Mouse (Mus musculus) hindbrain, embryonic 11.5 days (tissue): ENCODE data around the gene Kalrn. TPM values are rescaled to one million over a fixed set of nuclear protein-coding genes. Genes with fewer than 3 reads are reported as not detected.

Source experiments
- ATAC-seq: fragments of 200-750 bp; cut with Nextera tagmentation; 2 replicates; pipeline ENCODE4 v1.8.0; 2017; ENCODE audit warnings: mild to moderate bottlenecking, moderate TSS enrichment, moderate library complexity; ENCODE audit not compliant: low FRiP score
- DNase-seq: peaks from one replicate; pipeline ENCODE4 v3.0.0-alpha.2; 2015; ENCODE audit warnings: low spot score
- H3K27ac ChIP-seq: fragments of 300-500 bp; sonication (generic); 2 replicates; pipeline ENCODE4 v1.5.1; 2014; ENCODE audit warnings: mild to moderate bottlenecking, low read depth, low read length
- H3K27me3 ChIP-seq: fragments of 300-500 bp; sonication (generic); 2 replicates; pipeline ENCODE4 v1.6.1; 2014; ENCODE audit warnings: mild to moderate bottlenecking, low read length, moderate library complexity, mixed read lengths; ENCODE audit not compliant: control insufficient read depth, insufficient read depth
- H3K36me3 ChIP-seq: fragments of 300-500 bp; sonication (generic); 2 replicates; pipeline ENCODE4 v1.6.1; 2014; ENCODE audit warnings: mild to moderate bottlenecking, low read length, moderate library complexity, mixed read lengths; ENCODE audit not compliant: control insufficient read depth, insufficient read depth
- H3K4me1 ChIP-seq: fragments of 300-500 bp; sonication (generic); replicated peaks from 2 replicates; pipeline ENCODE4 v1.6.1; 2014; ENCODE audit warnings: low read length, mixed read lengths; ENCODE audit not compliant: control insufficient read depth, insufficient read depth
- H3K4me2 ChIP-seq: fragments of 300-500 bp; sonication (generic); replicated peaks from 2 replicates; pipeline ENCODE4 v1.6.1; 2014; ENCODE audit warnings: mild to moderate bottlenecking, low read depth, low read length
- H3K4me3 ChIP-seq: fragments of 300-500 bp; sonication (generic); 2 replicates; pipeline ENCODE4 v1.5.1; 2014; ENCODE audit warnings: low read depth, low read length
- H3K9ac ChIP-seq: fragments of 300-500 bp; sonication (generic); 2 replicates; pipeline ENCODE4 v1.6.1; 2014; ENCODE audit warnings: low read depth, low read length
- H3K9me3 ChIP-seq: fragments of 300-500 bp; sonication (generic); 2 replicates; pipeline ENCODE4 v1.6.1; 2016; ENCODE audit warnings: low read length; ENCODE audit not compliant: control insufficient read depth
- WGBS: fragments of 180-500 bp; shearing (Covaris S2); extraction: QIAGEN DNeasy Blood & Tissue Kit; methylation state at CpG from one replicate; pipeline ENCODE4 v1.1.7; 2014; 5-methylcytosine and 5-hydroxymethylcytosine counted together
- polyA plus RNA-seq: library from polyadenylated mRNA; unstranded; fragments of >200 nt; fragmentation: Nextera tagmentation; extraction: Ambion mirVana; gene quantifications from 2 replicates; pipeline ENCODE4 v1.2.1, GENCODE M21; 2014

Kalrn gene
- polyA plus RNA-seq, 1 experiment from 2014 or later = 25.6 TPM

DNA sequence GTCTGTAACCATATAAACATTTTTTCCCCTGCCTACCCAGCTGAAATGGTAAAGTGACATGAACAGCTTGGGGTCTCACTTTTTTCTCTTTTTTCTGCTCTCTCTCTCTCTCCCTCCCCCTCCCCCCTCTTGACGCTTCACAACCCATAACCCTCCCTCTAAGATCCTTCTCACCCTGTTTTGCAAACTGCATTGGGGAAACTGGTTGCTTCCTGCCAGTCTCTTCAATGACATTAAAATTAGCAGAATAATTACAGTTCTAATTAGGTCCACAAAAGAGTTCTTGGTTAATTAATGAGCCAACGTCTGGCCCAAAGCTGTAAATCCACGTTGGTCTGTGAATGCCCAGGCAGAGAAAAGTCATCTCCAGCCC is 478.3 kb downstream of the Kalrn start:
- peak overlapping the region; percentile 41 for H3K4me3 ChIP-seq
- H3K4me2 ChIP-seq = peak overlapping the region; percentile 66
- H3K9me3 ChIP-seq = no peaks in the 10 kb centered on the region
- no peak overlapping the region for H3K27ac ChIP-seq
- no peaks in the 10 kb centered on the region for H3K27me3 ChIP-seq
- H3K4me1 ChIP-seq = peaks cover 10% of the 10 kb centered on the region
- ATAC-seq (no peak; the same call in 1 of the 2 replicates), DNase-seq (no peak)
- H3K9ac ChIP-seq = peak overlapping the region; percentile 29; the same call in 1 of the 2 replicates
- WGBS = 1% methylated on average over 3 of the region's 3 CpGs
- H3K36me3 ChIP-seq = no peaks in the 10 kb centered on the region

- H3K9ac ChIP-seq = peak overlapping the region; percentile 35
- H3K4me2 ChIP-seq = peak overlapping the region; percentile 66
- DNase-seq (peak; percentile 65), ATAC-seq (peak; percentile 69)
- no peaks in the 10 kb centered on the region for H3K9me3 ChIP-seq
- H3K4me3 ChIP-seq = peak overlapping the region; percentile 26
- peaks cover 10% of the 10 kb centered on the region for H3K4me1 ChIP-seq
- no peaks in the 10 kb centered on the region for H3K27me3 ChIP-seq
- no peaks in the 10 kb centered on the region for H3K36me3 ChIP-seq
- no peak overlapping the region for H3K27ac ChIP-seq
- 1% methylated on average over 16 of the region's 16 CpGs for WGBS
These were observed 478.8 kb downstream of the Kalrn start for GRCm38 (mm10) chr16:34094446-34095092.

GRCm38 (mm10) chr16:34093734-34094445 is 479.4 kb downstream of the Kalrn start:
- no peak for DNase-seq
- Histone ChIP-seq H3K4me2 (peak overlapping the region; percentile 66), H3K27me3 (no peaks in the 10 kb centered on the region), H3K9me3 (no peaks in the 10 kb centered on the region), H3K27ac (0 out of 2 replicates have a peak overlapping the region, but pooled peaks have one; percentile 24), H3K36me3 (no peaks in the 10 kb centered on the region), H3K4me3 (peak overlapping the region; percentile 26), H3K9ac (peak overlapping the region; percentile 35), H3K4me1 (peaks cover 10% of the 10 kb centered on the region)
- no peak for ATAC-seq
- WGBS = 2% methylated on average over 14 of the region's 14 CpGs

DNA sequence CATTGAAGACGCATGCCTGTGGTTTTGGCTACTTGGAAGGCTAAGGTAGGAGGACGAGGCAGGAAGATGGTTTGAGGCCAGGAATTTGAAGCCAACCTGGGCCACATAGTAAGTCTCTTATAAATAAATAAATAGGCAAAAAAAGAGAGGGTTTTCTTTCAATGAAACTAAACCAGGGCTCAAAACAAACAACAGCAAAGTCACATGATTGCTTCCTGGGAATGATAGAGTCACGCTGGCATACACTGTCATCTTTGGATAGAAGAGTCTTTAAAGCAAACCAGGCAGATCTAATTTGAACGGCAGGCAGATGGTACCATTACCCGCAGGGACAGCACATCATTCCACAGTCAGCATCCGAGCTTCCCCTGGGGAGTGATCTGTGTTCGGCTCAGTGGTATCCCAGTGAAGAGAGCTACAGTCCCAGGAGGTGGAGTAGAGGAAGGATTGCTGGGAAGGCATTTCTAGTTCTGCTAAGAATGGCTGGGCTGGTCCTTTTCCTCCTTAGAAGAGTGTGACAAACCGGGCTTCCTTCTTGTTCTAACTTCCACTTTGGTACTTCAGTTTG is 483.7 kb downstream of the Kalrn start:
- Histone ChIP-seq H3K4me1 (peaks cover 5% of the 10 kb centered on the region), H3K36me3 (no peaks in the 10 kb centered on the region), H3K27me3 (no peaks in the 10 kb centered on the region), H3K4me3 (no peak overlapping the region), H3K27ac (no peak overlapping the region; the same call in 1 of the 2 replicates), H3K4me2 (no peak overlapping the region), H3K9me3 (no peaks in the 10 kb centered on the region), H3K9ac (no peak overlapping the region)
- 44% methylated on average over 8 of the region's 8 CpGs for WGBS
- ATAC-seq (no peak), DNase-seq (peak; percentile 35)

- peaks cover 3% of the 10 kb centered on the region for H3K4me1 ChIP-seq
- H3K4me2 ChIP-seq = no peak overlapping the region
- no peak overlapping the region for H3K9ac ChIP-seq
- no peak for DNase-seq
- no peaks in the 10 kb centered on the region for H3K36me3 ChIP-seq
- no peak overlapping the region for H3K27ac ChIP-seq
- H3K4me3 ChIP-seq = no peak overlapping the region
- no peaks in the 10 kb centered on the region for H3K9me3 ChIP-seq
- no peaks in the 10 kb centered on the region for H3K27me3 ChIP-seq
- WGBS = 86% methylated on average over 3 of the region's 3 CpGs
- ATAC-seq = no peak
These were observed 484.3 kb downstream of the Kalrn start for GRCm38 (mm10) chr16:34089022-34089421.

DNA sequence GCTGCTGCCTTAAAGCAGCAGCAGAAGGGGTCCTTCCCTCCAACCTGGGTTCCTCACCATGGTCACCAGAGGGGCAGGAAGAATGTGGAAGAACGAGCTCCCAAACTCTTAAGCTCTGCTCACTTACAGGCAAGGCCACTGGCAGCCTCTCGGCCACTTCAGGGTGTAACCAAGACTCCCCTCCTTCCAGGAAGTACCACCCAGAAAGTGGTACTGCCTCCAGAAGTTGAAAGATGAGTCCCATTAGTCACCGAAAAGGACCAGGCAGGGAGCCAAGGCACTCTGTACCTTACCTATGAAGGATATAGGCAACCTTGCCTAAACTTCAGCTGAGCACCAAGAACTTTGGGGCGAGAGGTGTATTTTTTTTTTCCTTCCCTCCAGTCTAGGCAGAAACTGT is 485.0 kb downstream of the Kalrn start:
- WGBS = 48% methylated on average over 4 of the region's 4 CpGs
- H3K9ac ChIP-seq = no peak overlapping the region
- no peak overlapping the region for H3K4me3 ChIP-seq
- ATAC-seq (no peak), DNase-seq (no peak)
- H3K9me3 ChIP-seq = no peaks in the 10 kb centered on the region
- no peaks in the 10 kb centered on the region for H3K36me3 ChIP-seq
- H3K4me1 ChIP-seq = no peaks in the 10 kb centered on the region
- H3K4me2 ChIP-seq = no peak overlapping the region
- no peaks in the 10 kb centered on the region for H3K27me3 ChIP-seq
- no peak overlapping the region for H3K27ac ChIP-seq

DNA sequence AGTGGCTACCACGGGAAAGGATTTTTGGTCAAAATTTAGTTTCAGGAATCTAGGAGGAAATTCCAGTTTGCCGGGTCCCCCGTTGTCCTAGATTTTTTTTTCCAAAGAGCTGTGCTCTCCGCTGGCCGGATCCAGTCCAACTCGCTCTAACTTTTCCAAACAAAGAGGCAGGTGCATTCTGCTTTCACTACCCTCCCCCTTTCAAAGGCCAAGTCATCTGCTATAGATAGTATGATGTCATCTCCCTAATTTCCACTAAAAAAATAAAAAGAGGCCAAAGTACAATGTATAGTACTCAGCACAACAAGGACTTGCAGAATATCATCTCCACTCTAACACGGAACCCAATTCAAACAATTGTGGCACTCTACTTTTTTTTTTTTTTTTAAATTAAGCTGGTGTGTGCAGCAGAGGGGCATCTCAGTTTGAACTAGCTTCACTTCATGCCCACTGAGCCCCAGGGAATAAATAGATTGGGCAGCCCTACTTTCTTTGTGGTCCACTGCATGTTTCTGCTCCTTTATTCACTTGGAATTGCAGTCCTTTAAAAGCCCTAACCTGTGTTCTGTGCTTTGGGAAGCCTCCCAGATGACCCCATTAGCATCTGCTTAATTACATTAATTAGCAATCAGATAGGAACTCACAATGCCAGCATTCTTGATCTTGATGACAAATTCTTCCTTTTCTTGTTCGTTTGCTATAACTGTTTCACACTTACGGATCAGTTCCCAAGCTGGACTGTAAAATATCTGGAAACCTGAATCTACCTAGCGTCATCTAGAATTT is 489.0 kb downstream of the Kalrn start:
- no peak overlapping the region for H3K27ac ChIP-seq
- no peaks in the 10 kb centered on the region for H3K36me3 ChIP-seq
- no peak overlapping the region for H3K9ac ChIP-seq
- no peak for DNase-seq
- no peaks in the 10 kb centered on the region for H3K9me3 ChIP-seq
- no peak overlapping the region for H3K4me2 ChIP-seq
- H3K4me3 ChIP-seq = no peak overlapping the region
- H3K4me1 ChIP-seq = no peaks in the 10 kb centered on the region
- H3K27me3 ChIP-seq = no peaks in the 10 kb centered on the region
- WGBS = 84% methylated on average over 10 of the region's 10 CpGs
- no peak for ATAC-seq

- DNase-seq = no peak
- WGBS = 95% methylated on average over 5 of the region's 5 CpGs
- Histone ChIP-seq H3K4me1 (no peaks in the 10 kb centered on the region), H3K9me3 (no peaks in the 10 kb centered on the region), H3K27me3 (no peaks in the 10 kb centered on the region), H3K36me3 (no peaks in the 10 kb centered on the region), H3K4me3 (no peak overlapping the region), H3K27ac (no peak overlapping the region), H3K4me2 (no peak overlapping the region), H3K9ac (no peak overlapping the region)
- no peak for ATAC-seq
These were observed 490.6 kb downstream of the Kalrn start for GRCm38 (mm10) chr16:34082494-34083469.
